9 mouse cellular contexts compared by ENCODE assay signal in genomic region chr1:92195360-92196149, GRCm38 (mm10). TPM values are rescaled to one million over a fixed set of nuclear protein-coding genes. Genes with fewer than 3 reads are reported as not detected.
DNase-seq lines count a peak whose midpoint lies in the region; ATAC-seq lines count a peak whose summit lies in the region.
"Had no signal": no experiment of that assay in that cellular context is flagged by ENCODE, and none has a peak within 500 bp of the region (broad histone marks: within the 10 kb centered on the region; RNA-seq: fewer than 3 reads in every experiment).

Gene Hdac4 (minus strand): TSS chr1:92195699.

- no peak within 1 kb of the TSS for H3K9ac ChIP-seq in kidney, embryonic 16.5 days (replicated peaks; ENCODE audit: low read length)
- no peak within 1 kb of the TSS for H3K9ac ChIP-seq in intestine, embryonic 16.5 days (ENCODE audit: low read depth, low read length)
- no peak within 1 kb of the TSS for H3K9ac ChIP-seq in midbrain, embryonic 14.5 days (replicated peaks; ENCODE audit: low read length)
- H3K9ac ChIP-seq: liver, embryonic 15.5 days had no signal

- H3K36me3 ChIP-seq in kidney, embryonic 16.5 days (ENCODE audit: insufficient read depth, low read length): no peaks in the 10 kb centered on the region
- no peaks in the 10 kb centered on the region for H3K36me3 ChIP-seq in intestine, embryonic 16.5 days (ENCODE audit: control insufficient read depth, insufficient read depth, low read length)
- no peaks in the 10 kb centered on the region for H3K36me3 ChIP-seq in midbrain, embryonic 14.5 days (ENCODE audit: control insufficient read depth, insufficient read depth, low read length)
- H3K36me3 ChIP-seq: liver, embryonic 15.5 days had no signal

- H3K27me3 ChIP-seq in kidney, embryonic 16.5 days (ENCODE audit: insufficient read depth, low read length): no peaks in the 10 kb centered on the region
- H3K27me3 ChIP-seq in intestine, embryonic 16.5 days (replicated peaks; ENCODE audit: control insufficient read depth, insufficient read depth, low read length): no peaks in the 10 kb centered on the region
- no peaks in the 10 kb centered on the region for H3K27me3 ChIP-seq in midbrain, embryonic 14.5 days (ENCODE audit: control insufficient read depth, insufficient read depth, low read length)

- WGBS in kidney, embryonic 16.5 days: 49% methylated on average over 13 of the region's 13 CpGs
- 59% methylated on average over 13 of the region's 13 CpGs for WGBS in intestine, embryonic 16.5 days
- WGBS in midbrain, embryonic 14.5 days: 58% methylated on average over 13 of the region's 13 CpGs

- no peak for ATAC-seq in kidney, embryonic 16.5 days (ENCODE audit: low FRiP score, low TSS enrichment)
- 0 out of 2 replicates have a peak, but pooled peaks have one; percentile 11 for ATAC-seq in common myeloid progenitor, adult 5-6 weeks (replicated peaks; ENCODE audit: low read depth, poor library complexity, severe bottlenecking)
- no peak for ATAC-seq in granulocyte monocyte progenitor cell, adult 5-6 weeks (replicated peaks; ENCODE audit: poor library complexity, severe bottlenecking)
- no peak for ATAC-seq in intestine, embryonic 16.5 days
- no peak for ATAC-seq in midbrain, embryonic 14.5 days (ENCODE audit: low FRiP score, low TSS enrichment)

- no peak within 1 kb of the TSS for H3K4me3 ChIP-seq in kidney, embryonic 16.5 days (ENCODE audit: low read length)
- H3K4me3 ChIP-seq in intestine, embryonic 16.5 days (ENCODE audit: low read length): no peak within 1 kb of the TSS
- H3K4me3 ChIP-seq in midbrain, embryonic 14.5 days (replicated peaks; ENCODE audit: low read depth, low read length): no peak within 1 kb of the TSS
- H3K4me3 ChIP-seq: liver, embryonic 15.5 days had no signal

- no peaks in the 10 kb centered on the region for H3K9me3 ChIP-seq in kidney, embryonic 16.5 days (ENCODE audit: low read length)
- no peaks in the 10 kb centered on the region for H3K9me3 ChIP-seq in intestine, embryonic 16.5 days (ENCODE audit: control insufficient read depth, low read length)
- H3K9me3 ChIP-seq in midbrain, embryonic 14.5 days (ENCODE audit: control insufficient read depth, low read length): no peaks in the 10 kb centered on the region
- H3K9me3 ChIP-seq: liver, embryonic 15.5 days had no signal

- H3K4me2 ChIP-seq in kidney, embryonic 16.5 days (replicated peaks; ENCODE audit: low read depth, low read length): no peak within 1 kb of the TSS
- H3K4me2 ChIP-seq in intestine, embryonic 16.5 days (ENCODE audit: low read depth, low read length): no peak within 1 kb of the TSS
- no peak within 1 kb of the TSS for H3K4me2 ChIP-seq in midbrain, embryonic 14.5 days (ENCODE audit: low read length)
- H3K4me2 ChIP-seq: liver, embryonic 15.5 days had no signal

- DNase-seq in kidney, adult 9 months: no peak
- peak; percentile 88 for DNase-seq in Muller cell, postnatal 12 days (ENCODE audit: inconsistent ontology term)
- DNase-seq in midbrain, embryonic 14.5 days: peak; percentile 42
- no peak for DNase-seq in spleen, postnatal 14 days (ENCODE audit: low spot score in 2 of 2)

- no peaks in the 10 kb centered on the region for H3K4me1 ChIP-seq in kidney, embryonic 16.5 days (ENCODE audit: insufficient read depth, low read length)
- no peaks in the 10 kb centered on the region; the same call in 1 of the 2 replicates for H3K4me1 ChIP-seq in intestine, embryonic 16.5 days (ENCODE audit: control insufficient read depth, insufficient read depth, low read length)
- no peaks in the 10 kb centered on the region for H3K4me1 ChIP-seq in midbrain, embryonic 14.5 days (ENCODE audit: control insufficient read depth, insufficient read depth, low read length)
- H3K4me1 ChIP-seq: liver, embryonic 15.5 days had no signal

- H3K27ac ChIP-seq in kidney, embryonic 16.5 days (ENCODE audit: low read length): no peak within 1 kb of the TSS
- no peak within 1 kb of the TSS for H3K27ac ChIP-seq in intestine, embryonic 16.5 days (ENCODE audit: low read length)
- no peak within 1 kb of the TSS for H3K27ac ChIP-seq in midbrain, embryonic 14.5 days (replicated peaks; ENCODE audit: low read depth, low read length)
- H3K27ac ChIP-seq: liver, embryonic 15.5 days had no signal

RNA-seq across cellular contexts. Expression of gene Hdac4, which starts in this region (rescaled TPM):
- polyA plus RNA-seq in kidney, embryonic 16.5 days (2015; fragmentation: Nextera tagmentation; extraction: Ambion mirVana): 17.7 and 19.8 TPM in 2 replicates
- total RNA-seq in common myeloid progenitor, adult 5-6 weeks (2017): 8.5 and 11.2 TPM in 2 replicates
- 11.7 and 13.0 TPM in 2 replicates for total RNA-seq in granulocyte monocyte progenitor cell, adult 5-6 weeks (2014; fragmentation: Nextera tagmentation)
- 12.1 and 13.8 TPM in 2 replicates for total RNA-seq in granulocyte monocyte progenitor cell, adult 5-6 weeks (2017)
- 11.3 and 11.6 TPM in 2 replicates for polyA plus RNA-seq in intestine, embryonic 16.5 days (2015; fragmentation: Nextera tagmentation; extraction: Ambion mirVana)
- 22.7 and 27.0 TPM in 2 replicates for polyA plus RNA-seq in midbrain, embryonic 14.5 days (2014; fragmentation: Nextera tagmentation; extraction: Ambion mirVana)

Comparison
In these comparisons a context has a peak if more than half of its experiments do, and no peak if none do; other contexts are left out.
1. DNase-seq: peak in Muller cell, postnatal 12 days (single experiment) and midbrain, embryonic 14.5 days (single experiment); none in kidney, adult 9 months (single experiment) and spleen, postnatal 14 days (0 of 2).